Mouse (Mus musculus) intestine, postnatal 0 days (tissue): ENCODE data around the gene Stom. TPM values are rescaled to one million over a fixed set of nuclear protein-coding genes. Genes with fewer than 3 reads are reported as not detected.

Experiments
- ATAC-seq: fragments of 200-750 bp; cut with Nextera tagmentation; 2 replicates; pipeline ENCODE4 v1.8.0; 2017; ENCODE audit warnings: mild to moderate bottlenecking, moderate TSS enrichment, moderate library complexity
- H3K27ac ChIP-seq: fragments of 300-500 bp; sonication (generic); 2 replicates; pipeline ENCODE4 v1.5.1; 2014; ENCODE audit warnings: mild to moderate bottlenecking, low read depth, low read length, moderate library complexity
- H3K27me3 ChIP-seq: fragments of 300-500 bp; sonication (generic); replicated peaks from 2 replicates; pipeline ENCODE4 v1.6.1; 2014; ENCODE audit warnings: low read length, mixed read lengths; ENCODE audit not compliant: control insufficient read depth, insufficient read depth
- H3K36me3 ChIP-seq: fragments of 300-500 bp; sonication (generic); 2 replicates; pipeline ENCODE4 v1.6.1; 2014; ENCODE audit warnings: mild to moderate bottlenecking, moderate library complexity; ENCODE audit not compliant: control insufficient read depth, insufficient read depth
- H3K4me1 ChIP-seq: fragments of 300-500 bp; sonication (generic); replicated peaks from 2 replicates; pipeline ENCODE4 v1.6.1; 2014; ENCODE audit warnings: antibody characterized with exemption, low read length, mixed read lengths; ENCODE audit not compliant: control insufficient read depth, insufficient read depth
- H3K4me2 ChIP-seq: fragments of 300-500 bp; sonication (generic); replicated peaks from 2 replicates; pipeline ENCODE4 v1.6.1; 2014; ENCODE audit warnings: low read depth, mild to moderate bottlenecking, moderate library complexity
- H3K4me3 ChIP-seq: fragments of 300-500 bp; sonication (generic); 2 replicates; pipeline ENCODE4 v1.5.1; 2014; ENCODE audit warnings: low read depth, low read length
- H3K9ac ChIP-seq: fragments of 300-500 bp; sonication (generic); 2 replicates; pipeline ENCODE4 v1.6.1; 2014; ENCODE audit warnings: mild to moderate bottlenecking, low read depth, low read length
- H3K9me3 ChIP-seq: fragments of 300-500 bp; sonication (generic); 2 replicates; pipeline ENCODE4 v1.6.1; 2016; ENCODE audit warnings: mixed run types; ENCODE audit not compliant: control insufficient read depth
- CTCF ChIP-seq: sonication (generic); IDR thresholded peaks from 2 replicates; pipeline ENCODE4 v1.5.1; 2016; ENCODE audit warnings: low read depth, mild to moderate bottlenecking, control low read depth, antibody characterized with exemption, moderate library complexity
- WGBS: fragments of 180-500 bp; shearing (Covaris S2); extraction: QIAGEN DNeasy Blood & Tissue Kit; methylation state at CpG from one replicate; pipeline ENCODE4 v1.1.7; 2014; 5-methylcytosine and 5-hydroxymethylcytosine counted together
- polyA plus RNA-seq: library from polyadenylated mRNA; unstranded; fragments of >200 nt; fragmentation: Nextera tagmentation; extraction: Ambion mirVana; gene quantifications from 2 replicates; pipeline ENCODE4 v1.2.1, GENCODE M21; 2015

Stom gene
- polyA plus RNA-seq, 1 experiment from 2014 or later = 45.6 TPM

GRCm38 (mm10) chr2:35326931-35327330, 9.8 kb downstream of the Stom start:
- no peaks in the 10 kb centered on the region for H3K27me3 ChIP-seq
- H3K4me2 ChIP-seq = no peak overlapping the region
- H3K9ac ChIP-seq = no peak overlapping the region
- H3K4me3 ChIP-seq = no peak overlapping the region
- H3K4me1 ChIP-seq = no peaks in the 10 kb centered on the region
- 63% methylated on average over 1 of the region's 1 CpGs for WGBS
- H3K36me3 ChIP-seq = peaks cover 12% of the 10 kb centered on the region; the same call in 1 of the 2 replicates
- no peak for TF ChIP-seq CTCF
- ATAC-seq = no peak
- H3K9me3 ChIP-seq = no peaks in the 10 kb centered on the region
- no peak overlapping the region for H3K27ac ChIP-seq

DNA sequence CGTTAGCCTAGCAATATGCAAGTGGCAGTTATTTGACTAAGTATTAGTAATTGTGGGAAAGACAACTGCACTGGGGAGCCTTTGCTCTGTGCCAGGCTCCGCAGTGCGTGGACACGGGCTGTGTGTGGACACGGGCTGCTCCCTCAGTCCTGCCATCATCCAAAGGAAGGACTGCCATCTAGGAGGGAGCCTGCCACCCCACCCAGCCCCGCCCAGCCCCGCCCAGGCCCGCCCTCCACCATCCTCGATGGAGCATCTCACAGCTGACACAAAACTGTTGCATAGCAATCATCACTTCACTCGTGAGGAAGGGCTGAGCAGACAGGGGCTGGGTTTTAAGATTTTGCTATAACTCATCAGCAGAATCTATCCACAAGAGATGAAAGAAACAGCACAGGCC, 10.8 kb downstream of the Stom start:
- H3K36me3 ChIP-seq = peaks cover 22% of the 10 kb centered on the region
- no peak overlapping the region for H3K4me2 ChIP-seq
- H3K27ac ChIP-seq = no peak overlapping the region
- H3K9me3 ChIP-seq = no peaks in the 10 kb centered on the region
- H3K4me3 ChIP-seq = no peak overlapping the region
- 59% methylated on average over 10 of the region's 10 CpGs for WGBS
- H3K9ac ChIP-seq = no peak overlapping the region
- no peak for TF ChIP-seq CTCF
- no peaks in the 10 kb centered on the region for H3K4me1 ChIP-seq
- ATAC-seq = no peak
- H3K27me3 ChIP-seq = no peaks in the 10 kb centered on the region

DNA sequence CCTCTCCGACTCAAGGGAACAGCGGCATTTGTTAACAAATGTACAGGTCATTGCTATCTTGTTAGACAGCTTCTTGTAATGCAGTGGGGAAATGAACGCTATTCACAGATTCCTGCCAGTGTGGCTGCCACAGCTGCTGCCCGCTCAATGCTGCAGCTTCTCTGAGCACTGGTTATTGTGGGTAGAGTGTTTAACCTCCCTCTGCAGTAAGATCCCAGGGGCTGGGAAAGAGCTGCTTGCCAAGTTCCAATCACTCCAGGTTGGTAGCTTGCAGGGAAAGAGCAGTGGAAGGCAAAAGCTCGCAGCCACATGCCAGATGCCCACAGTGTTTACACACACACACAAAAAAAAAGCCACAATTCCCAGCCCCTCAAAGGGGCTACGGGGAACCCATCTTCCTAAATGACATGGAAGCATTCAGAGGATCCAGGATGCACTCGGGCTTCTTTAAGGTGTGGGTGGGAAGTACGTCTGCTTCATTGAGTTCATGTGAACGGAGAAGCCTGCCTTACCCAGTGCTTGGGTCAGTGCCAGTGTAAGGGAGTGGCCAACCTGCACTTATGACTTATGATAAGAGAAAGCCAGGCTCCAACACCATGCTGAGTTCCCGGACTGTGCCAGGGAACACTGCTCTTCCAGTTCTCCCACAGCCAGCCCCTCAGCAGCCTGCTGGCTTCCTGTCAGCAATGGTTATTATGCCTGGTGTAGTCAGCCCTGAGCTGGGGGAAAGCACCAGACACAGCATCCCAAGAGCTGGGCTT, 14.2 kb downstream of the Stom start:
- Histone ChIP-seq H3K36me3 (peaks cover 44% of the 10 kb centered on the region), H3K9me3 (no peaks in the 10 kb centered on the region), H3K27me3 (no peaks in the 10 kb centered on the region), H3K27ac (no peak overlapping the region), H3K4me2 (no peak overlapping the region), H3K4me1 (no peaks in the 10 kb centered on the region), H3K4me3 (no peak overlapping the region), H3K9ac (no peak overlapping the region)
- TF ChIP-seq CTCF = no peak
- ATAC-seq = peak; percentile 70; the same call in 1 of the 2 replicates
- 61% methylated on average over 10 of the region's 10 CpGs for WGBS

- Histone ChIP-seq H3K9me3 (no peaks in the 10 kb centered on the region), H3K27ac (no peak overlapping the region), H3K4me3 (no peak overlapping the region), H3K9ac (no peak overlapping the region), H3K4me2 (no peak overlapping the region), H3K4me1 (no peaks in the 10 kb centered on the region), H3K27me3 (no peaks in the 10 kb centered on the region), H3K36me3 (peaks cover 59% of the 10 kb centered on the region)
- no peak for ATAC-seq
- TF ChIP-seq CTCF = no peak
- 92% methylated on average over 15 of the region's 15 CpGs for WGBS
Measured at GRCm38 (mm10) chr2:35320399-35320798, 16.4 kb downstream of the Stom start.

GRCm38 (mm10) chr2:35318405-35318804, 18.4 kb downstream of the Stom start:
- Histone ChIP-seq H3K9ac (no peak overlapping the region), H3K4me1 (no peaks in the 10 kb centered on the region), H3K9me3 (no peaks in the 10 kb centered on the region), H3K36me3 (peaks cover 61% of the 10 kb centered on the region), H3K4me3 (no peak overlapping the region), H3K27me3 (no peaks in the 10 kb centered on the region), H3K4me2 (no peak overlapping the region), H3K27ac (no peak overlapping the region)
- no peak for ATAC-seq
- no peak for TF ChIP-seq CTCF
- WGBS = 87% methylated on average over 12 of the region's 12 CpGs

- Histone ChIP-seq H3K9ac (no peak overlapping the region), H3K4me2 (no peak overlapping the region), H3K27ac (no peak overlapping the region), H3K9me3 (no peaks in the 10 kb centered on the region), H3K4me1 (no peaks in the 10 kb centered on the region), H3K4me3 (no peak overlapping the region), H3K27me3 (no peaks in the 10 kb centered on the region), H3K36me3 (peaks cover 58% of the 10 kb centered on the region)
- WGBS = 82% methylated on average over 4 of the region's 4 CpGs
- no peak for TF ChIP-seq CTCF
- no peak for ATAC-seq
Measured at GRCm38 (mm10) chr2:35317604-35318003, 19.2 kb downstream of the Stom start.
